Mouse (Mus musculus) brown adipose tissue, adult 24 weeks (tissue): ENCODE results near the gene Twistnb. TPM values are rescaled to one million over a fixed set of nuclear protein-coding genes. Genes with fewer than 3 reads are reported as not detected.

ENCODE experiments used
- H3K27ac ChIP-seq: fragments of 200-500 bp; replicated peaks from 2 replicates; pipeline ENCODE4 v1.5.1; 2012; ENCODE audit warnings: low read depth, mild to moderate bottlenecking, low read length
- H3K4me1 ChIP-seq: fragments of 200-500 bp; 2 replicates; pipeline ENCODE4 v1.6.1; 2012; ENCODE audit warnings: low read length, mixed read lengths; ENCODE audit not compliant: control insufficient read depth, insufficient read depth, insufficient read length
- H3K4me3 ChIP-seq: fragments of 200-500 bp; 2 replicates; pipeline ENCODE4 v1.5.1; 2012; ENCODE audit warnings: low read depth, mild to moderate bottlenecking, low read length, moderate library complexity; ENCODE audit not compliant: insufficient read depth
- polyA plus RNA-seq: library from polyadenylated mRNA; stranded (reverse); fragments of >200 nt; gene quantifications from 2 replicates; pipeline ENCODE4 v1.2.4, GENCODE M21; 2012; ENCODE audit not compliant: missing spikeins, insufficient read depth, insufficient read length

The Twistnb gene
- polyA plus RNA-seq, 1 experiment, result 7.3 TPM

DNA sequence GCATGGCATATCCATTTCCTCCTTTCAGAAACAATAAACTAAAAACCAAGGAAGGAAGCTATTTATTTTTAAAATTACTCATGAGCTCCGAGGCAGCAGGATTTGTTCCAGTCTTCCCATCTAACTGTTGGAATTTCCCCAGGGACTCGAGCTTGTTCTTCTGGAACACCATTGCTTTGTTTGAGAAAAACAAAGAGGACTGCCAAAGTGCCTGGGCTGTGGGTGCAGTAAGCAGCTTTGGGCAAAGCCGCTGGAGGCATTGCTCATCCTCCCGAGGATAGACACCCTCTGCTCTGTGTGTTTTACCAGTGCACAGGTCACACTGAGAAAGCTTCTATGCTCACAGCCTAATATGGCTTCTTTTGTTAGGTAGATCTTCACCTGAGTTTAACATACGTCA is 26.8 kb downstream of the Twistnb start:
- Histone ChIP-seq H3K4me1 (peaks cover 5% of the 10 kb centered on the region; the same call in 1 of the 2 replicates), H3K27ac (peak overlapping the region; percentile 54; the same call in 1 of the 2 replicates), H3K4me3 (no peak overlapping the region)

DNA sequence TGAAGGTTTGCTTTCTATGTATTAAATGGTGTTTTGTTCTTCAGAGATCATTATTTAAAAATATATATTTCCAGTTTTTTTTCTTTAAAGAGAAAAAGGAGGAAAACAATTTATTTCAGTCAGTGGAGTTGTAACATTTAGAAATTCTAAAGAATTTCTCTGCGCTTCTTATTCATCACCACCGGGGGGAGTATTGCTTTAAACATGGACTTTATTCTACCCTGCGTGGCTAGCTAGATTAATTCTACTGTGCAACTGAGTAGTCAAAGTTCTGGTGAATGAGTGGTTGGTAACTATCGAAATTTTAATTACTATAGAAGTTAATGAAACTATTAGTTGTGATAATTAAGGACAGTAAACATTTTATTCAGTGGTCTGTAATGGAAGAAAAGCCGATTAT is 51.5 kb downstream of the Twistnb start:
- H3K4me3 ChIP-seq, result no peak overlapping the region
- H3K27ac ChIP-seq, result no peak overlapping the region
- H3K4me1 ChIP-seq, result no peaks in the 10 kb centered on the region

DNA sequence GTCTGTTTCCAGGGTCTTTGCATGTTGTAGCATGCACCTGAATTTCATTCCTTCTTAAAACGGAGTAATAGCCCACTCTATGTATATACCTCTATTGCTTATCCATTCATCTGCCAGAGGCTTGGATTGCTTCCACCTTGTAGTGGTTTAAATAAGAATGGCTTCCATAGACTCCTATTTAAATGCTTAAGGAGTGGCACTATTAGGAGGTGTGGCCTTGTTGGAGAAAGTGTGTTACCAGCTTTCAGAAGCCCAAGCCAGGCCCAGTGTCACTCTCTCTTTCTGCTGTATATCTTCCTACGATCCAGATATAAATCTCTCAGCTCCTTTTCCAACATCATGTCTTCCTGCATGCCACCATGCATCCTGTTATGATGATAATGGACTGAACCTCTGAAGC is 53.5 kb downstream of the Twistnb start:
- no peaks in the 10 kb centered on the region for H3K4me1 ChIP-seq
- H3K27ac ChIP-seq, result no peak overlapping the region
- no peak overlapping the region for H3K4me3 ChIP-seq

Other genes with a start within 250 kb of the Twistnb start
- not detected in 2 replicates for gene Efcab10, start 34.8 kb upstream of the Twistnb start, polyA plus RNA-seq